Mouse (Mus musculus): ENCODE data around the gene Dbn1. TPM values are rescaled to one million over a fixed set of nuclear protein-coding genes. Genes with fewer than 3 reads are reported as not detected.
A peak's percentile ranks its signal among the peaks of the same experiment; 100 is the strongest.

Gene Dbn1
- polyA plus RNA-seq, 1 experiment from 2014 or later = 372 TPM

GRCm38 (mm10) chr13:55525733-55526553 is 38.0 kb upstream of the Dbn1 start:
- ATAC-seq (ENCODE audit: insufficient read depth, low FRiP score, low TSS enrichment) (no peak), DNase-seq (ENCODE audit: low spot score) (no peak)
- 83% methylated on average over 15 of the region's 16 CpGs for WGBS
- Histone ChIP-seq H3K4me2 (ENCODE audit: low read depth) (no peak overlapping the region), H3K27ac (ENCODE audit: low read depth, low read length) (no peak overlapping the region), H3K36me3 (ENCODE audit: control insufficient read depth, insufficient read depth, low read length) (peaks cover 3% of the 10 kb centered on the region; the same call in 1 of the 2 replicates), H3K9me3 (ENCODE audit: control insufficient read depth, low read length) (no peaks in the 10 kb centered on the region), H3K4me3 (ENCODE audit: low read depth, low read length) (no peak overlapping the region), H3K9ac (ENCODE audit: low read length) (no peak overlapping the region), H3K27me3 (ENCODE audit: control insufficient read depth, insufficient read depth, low read length) (no peaks in the 10 kb centered on the region), H3K4me1 (ENCODE audit: control insufficient read depth, insufficient read depth, low read length) (no peaks in the 10 kb centered on the region)

- H3K27ac ChIP-seq (ENCODE audit: low read depth, low read length) = no peak overlapping the region
These were observed 36.2 kb upstream of the Dbn1 start for GRCm38 (mm10) chr13:55523951-55524600.

GRCm38 (mm10) chr13:55523278-55523677 is 35.4 kb upstream of the Dbn1 start:
- Histone ChIP-seq H3K9ac (ENCODE audit: low read length) (no peak overlapping the region), H3K4me3 (ENCODE audit: low read depth, low read length) (no peak overlapping the region), H3K4me2 (ENCODE audit: low read depth) (no peak overlapping the region), H3K9me3 (ENCODE audit: control insufficient read depth, low read length) (no peaks in the 10 kb centered on the region), H3K36me3 (ENCODE audit: control insufficient read depth, insufficient read depth, low read length) (no peaks in the 10 kb centered on the region), H3K4me1 (ENCODE audit: control insufficient read depth, insufficient read depth, low read length) (no peaks in the 10 kb centered on the region), H3K27ac (ENCODE audit: low read depth, low read length) (no peak overlapping the region), H3K27me3 (ENCODE audit: control insufficient read depth, insufficient read depth, low read length) (no peaks in the 10 kb centered on the region)
- 70% methylated on average over 17 of the region's 17 CpGs for WGBS
- DNase-seq (ENCODE audit: low spot score) (no peak), ATAC-seq (ENCODE audit: insufficient read depth, low FRiP score, low TSS enrichment) (no peak)

More at GRCm38 (mm10) chr13:55523951-55524600, 36.2 kb upstream of the Dbn1 start:
- 93% methylated on average over 23 of the region's 23 CpGs for WGBS
- Histone ChIP-seq H3K9ac (ENCODE audit: low read length) (no peak overlapping the region), H3K9me3 (ENCODE audit: control insufficient read depth, low read length) (no peaks in the 10 kb centered on the region), H3K36me3 (ENCODE audit: control insufficient read depth, insufficient read depth, low read length) (no peaks in the 10 kb centered on the region), H3K4me2 (ENCODE audit: low read depth) (no peak overlapping the region), H3K4me3 (ENCODE audit: low read depth, low read length) (no peak overlapping the region), H3K27me3 (ENCODE audit: control insufficient read depth, insufficient read depth, low read length) (no peaks in the 10 kb centered on the region), H3K4me1 (ENCODE audit: control insufficient read depth, insufficient read depth, low read length) (no peaks in the 10 kb centered on the region)
- no peak for ATAC-seq (ENCODE audit: insufficient read depth, low FRiP score, low TSS enrichment)
- no peak for DNase-seq (ENCODE audit: low spot score)

- 62% methylated on average over 8 of the region's 8 CpGs for WGBS
- DNase-seq (ENCODE audit: low spot score) = no peak
- Histone ChIP-seq H3K9ac (ENCODE audit: low read length) (no peak overlapping the region), H3K27ac (ENCODE audit: low read depth, low read length) (no peak overlapping the region), H3K4me3 (ENCODE audit: low read depth, low read length) (no peak overlapping the region), H3K4me1 (ENCODE audit: control insufficient read depth, insufficient read depth, low read length) (no peaks in the 10 kb centered on the region), H3K4me2 (ENCODE audit: low read depth) (no peak overlapping the region), H3K36me3 (ENCODE audit: control insufficient read depth, insufficient read depth, low read length) (no peaks in the 10 kb centered on the region), H3K9me3 (ENCODE audit: control insufficient read depth, low read length) (no peaks in the 10 kb centered on the region), H3K27me3 (ENCODE audit: control insufficient read depth, insufficient read depth, low read length) (no peaks in the 10 kb centered on the region)
- no peak for ATAC-seq (ENCODE audit: insufficient read depth, low FRiP score, low TSS enrichment)
These were observed 34.8 kb upstream of the Dbn1 start for GRCm38 (mm10) chr13:55522730-55523129.

- no peak overlapping the region for H3K9ac ChIP-seq (ENCODE audit: low read length)
- H3K36me3 ChIP-seq (ENCODE audit: control insufficient read depth, insufficient read depth, low read length) = no peaks in the 10 kb centered on the region
- DNase-seq (ENCODE audit: low spot score) = no peak
- H3K27me3 ChIP-seq (ENCODE audit: control insufficient read depth, insufficient read depth, low read length) = no peaks in the 10 kb centered on the region
- no peak overlapping the region for H3K27ac ChIP-seq (ENCODE audit: low read depth, low read length)
- no peaks in the 10 kb centered on the region for H3K9me3 ChIP-seq (ENCODE audit: control insufficient read depth, low read length)
- H3K4me2 ChIP-seq (ENCODE audit: low read depth) = no peak overlapping the region
- no peak for ATAC-seq (ENCODE audit: insufficient read depth, low FRiP score, low TSS enrichment)
- 76% methylated on average over 4 of the region's 4 CpGs for WGBS
- no peak overlapping the region for H3K4me3 ChIP-seq (ENCODE audit: low read depth, low read length)
- H3K4me1 ChIP-seq (ENCODE audit: control insufficient read depth, insufficient read depth, low read length) = no peaks in the 10 kb centered on the region
These were observed 31.7 kb upstream of the Dbn1 start for GRCm38 (mm10) chr13:55519606-55520005.

GRCm38 (mm10) chr13:55516955-55517354 is 29.0 kb upstream of the Dbn1 start:
- 2% methylated on average over 5 of the region's 5 CpGs for WGBS
- Histone ChIP-seq H3K9ac (ENCODE audit: low read length) (no peak overlapping the region), H3K27ac (ENCODE audit: low read depth, low read length) (no peak overlapping the region), H3K9me3 (ENCODE audit: control insufficient read depth, low read length) (no peaks in the 10 kb centered on the region), H3K36me3 (ENCODE audit: control insufficient read depth, insufficient read depth, low read length) (no peaks in the 10 kb centered on the region), H3K4me1 (ENCODE audit: control insufficient read depth, insufficient read depth, low read length) (peaks cover 9% of the 10 kb centered on the region; the same call in 1 of the 2 replicates), H3K27me3 (ENCODE audit: control insufficient read depth, insufficient read depth, low read length) (no peaks in the 10 kb centered on the region), H3K4me3 (ENCODE audit: low read depth, low read length) (no peak overlapping the region), H3K4me2 (ENCODE audit: low read depth) (no peak overlapping the region)
- ATAC-seq (ENCODE audit: insufficient read depth, low FRiP score, low TSS enrichment) = no peak
- DNase-seq (ENCODE audit: low spot score) = peak; percentile 88

GRCm38 (mm10) chr13:55513828-55514227 is 25.9 kb upstream of the Dbn1 start:
- no peak overlapping the region for H3K4me2 ChIP-seq (ENCODE audit: low read depth)
- H3K9me3 ChIP-seq (ENCODE audit: control insufficient read depth, low read length) = no peaks in the 10 kb centered on the region
- DNase-seq (ENCODE audit: low spot score) = no peak
- no peak for ATAC-seq (ENCODE audit: insufficient read depth, low FRiP score, low TSS enrichment)
- peaks cover 3% of the 10 kb centered on the region; the same call in 1 of the 2 replicates for H3K36me3 ChIP-seq (ENCODE audit: control insufficient read depth, insufficient read depth, low read length)
- no peaks in the 10 kb centered on the region for H3K27me3 ChIP-seq (ENCODE audit: control insufficient read depth, insufficient read depth, low read length)
- H3K4me1 ChIP-seq (ENCODE audit: control insufficient read depth, insufficient read depth, low read length) = peaks cover 28% of the 10 kb centered on the region
- no peak overlapping the region for H3K4me3 ChIP-seq (ENCODE audit: low read depth, low read length)
- no peak overlapping the region for H3K27ac ChIP-seq (ENCODE audit: low read depth, low read length)
- H3K9ac ChIP-seq (ENCODE audit: low read length) = no peak overlapping the region
- WGBS = 35% methylated on average over 9 of the region's 9 CpGs

- Histone ChIP-seq H3K27ac (ENCODE audit: low read depth, low read length) (peak within 1 kb of the TSS; percentile 56), H3K4me3 (ENCODE audit: low read depth, low read length) (peak within 1 kb of the TSS; percentile 73), H3K4me1 (ENCODE audit: control insufficient read depth, insufficient read depth, low read length) (peaks cover 28% of the 10 kb centered on the region), H3K36me3 (ENCODE audit: control insufficient read depth, insufficient read depth, low read length) (peaks cover 8% of the 10 kb centered on the region; the same call in 1 of the 2 replicates), H3K9ac (ENCODE audit: low read length) (peak within 1 kb of the TSS; percentile 90), H3K27me3 (ENCODE audit: control insufficient read depth, insufficient read depth, low read length) (no peaks in the 10 kb centered on the region), H3K9me3 (ENCODE audit: control insufficient read depth, low read length) (no peaks in the 10 kb centered on the region), H3K4me2 (ENCODE audit: low read depth) (peak within 1 kb of the TSS; percentile 99)
- 1% methylated on average over 55 of the region's 55 CpGs for WGBS
- ATAC-seq (ENCODE audit: insufficient read depth, low FRiP score, low TSS enrichment) = peak; percentile 72
- peak; percentile 91 for DNase-seq (ENCODE audit: low spot score)
These were observed 25.3 kb upstream of the Dbn1 start, which contains the start of gene Pdlim7 for GRCm38 (mm10) chr13:55513111-55513748. TSS of gene Pdlim7 (minus strand) at chr13:55513676.

Measured in neural tube, embryonic 11.5 days (tissue).